Mouse (Mus musculus): Measurements from ENCODE around the gene Tm4sf5.

The Tm4sf5 gene

DNA sequence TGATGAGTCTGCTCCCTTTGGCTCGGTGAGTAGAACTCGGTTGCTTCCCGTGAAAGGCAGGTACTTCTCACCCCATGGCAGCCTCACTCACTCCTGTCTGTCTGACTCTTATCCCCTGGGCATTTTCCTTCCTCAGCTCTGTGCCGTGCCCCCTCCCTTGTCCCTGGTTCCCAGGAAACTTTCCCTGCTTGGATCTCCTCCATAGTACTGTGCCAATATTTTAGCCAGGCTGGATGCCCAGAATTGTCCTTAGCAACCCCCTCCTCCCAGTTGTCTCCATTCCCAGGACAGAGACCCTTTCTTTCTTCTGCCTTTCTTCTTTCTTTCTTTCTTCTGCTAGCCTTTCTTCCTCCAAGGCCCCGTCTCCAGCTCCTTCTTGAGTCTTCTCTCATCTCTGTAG is 36.4 kb downstream of the Tm4sf5 start:
- no peak for DNase-seq (ENCODE audit: low read depth)

DNA sequence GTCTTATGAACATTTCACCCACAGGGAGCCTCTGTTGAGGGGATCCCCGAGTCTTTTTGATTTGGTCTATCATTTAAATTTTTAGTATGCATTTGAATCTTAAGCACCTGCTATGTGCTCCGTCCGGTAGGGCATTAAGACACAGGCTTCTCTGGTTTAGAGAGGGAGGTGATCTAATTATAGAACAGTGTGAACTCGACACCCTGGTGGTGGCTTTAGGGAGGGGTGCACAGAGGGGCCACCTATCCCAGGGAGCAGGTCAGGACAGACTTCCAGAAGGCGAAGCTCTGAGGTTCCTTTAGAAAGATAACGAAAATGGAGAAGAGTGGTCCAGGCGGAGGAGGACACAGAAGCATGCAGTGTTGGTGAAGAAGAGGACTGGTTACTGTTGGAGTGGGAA is 39.5 kb downstream of the Tm4sf5 start:
- DNase-seq (ENCODE audit: low read depth), result no peak

DNA sequence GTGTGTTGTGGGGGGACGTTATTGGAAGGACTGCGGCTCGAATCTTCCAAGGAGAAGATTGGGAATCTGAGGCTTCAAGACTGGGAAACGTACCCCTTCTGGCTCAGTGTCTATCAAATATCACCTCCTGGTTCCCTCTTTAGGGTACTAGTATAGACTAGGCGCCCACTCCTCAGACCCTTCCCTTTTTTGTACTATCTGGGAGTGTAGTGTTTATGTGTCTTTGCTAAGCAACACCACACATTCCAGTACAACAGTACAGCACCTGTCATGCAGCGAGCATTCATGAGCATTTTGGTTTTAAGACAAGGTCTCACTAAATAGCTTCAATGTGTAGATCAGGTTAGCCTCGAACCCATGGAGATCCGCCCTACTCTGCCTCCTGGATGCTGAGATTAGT is 46.5 kb downstream of the Tm4sf5 start:
- no peak for DNase-seq (ENCODE audit: low read depth)

DNA sequence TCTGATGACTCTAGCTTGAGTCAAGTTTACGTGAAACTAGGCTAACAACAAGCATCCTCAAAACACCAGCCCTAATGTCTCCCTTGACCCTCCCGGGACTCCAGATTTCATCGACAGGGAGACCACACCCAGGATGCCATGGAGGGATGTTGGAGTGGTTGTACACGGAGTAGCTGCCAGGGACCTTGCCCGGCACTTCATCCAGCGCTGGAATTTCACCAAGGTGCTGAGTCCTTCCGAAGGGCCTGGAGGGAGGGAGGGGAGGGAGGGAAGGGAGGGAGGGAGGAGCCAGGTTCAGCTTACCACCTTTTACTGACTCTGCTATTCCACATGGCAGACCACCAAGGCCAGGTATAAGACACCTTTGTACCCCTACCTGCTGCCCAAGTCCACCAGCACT is 48.9 kb downstream of the Tm4sf5 start:
- DNase-seq (ENCODE audit: low read depth), result no peak

DNA sequence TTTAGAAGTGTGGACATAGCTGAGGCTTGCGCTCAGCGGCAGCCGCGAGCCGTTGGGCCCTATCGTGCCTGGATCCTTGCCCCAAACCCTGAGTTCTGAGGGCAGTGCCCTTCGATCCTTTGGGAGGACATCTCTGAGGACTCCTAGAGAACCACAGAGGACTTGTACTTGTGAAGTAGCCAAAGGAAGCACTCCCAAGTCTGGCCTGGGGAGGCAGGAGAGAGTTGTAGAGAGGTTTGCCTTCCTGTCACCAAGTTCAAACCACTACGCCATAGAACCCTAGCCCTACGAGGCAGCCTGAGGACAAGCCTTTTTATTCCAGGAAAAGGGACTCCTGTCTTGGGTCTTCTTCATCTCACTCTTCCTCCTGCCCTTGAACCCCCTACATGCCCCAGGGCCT is 52.5 kb downstream of the Tm4sf5 start:
- peak; percentile 38 for DNase-seq (ENCODE audit: low read depth)

Measured in induced T-regulatory cell, adult 2 months (primary cell).